Mouse (Mus musculus) CD8-positive naive resting alpha-beta T cell, adult 57 days (primary cell): Measurements from ENCODE around the gene Vmn1r224. TPM values are rescaled to one million over a fixed set of nuclear protein-coding genes. Genes with fewer than 3 reads are reported as not detected.

Source experiments
- total RNA-seq: library from RNA; stranded (reverse); gene quantifications from one replicate; pipeline ENCODE4 v1.2.4, GENCODE M21; 2023

Gene Vmn1r224
- total RNA-seq = not detected

GRCm38 (mm10) chr17:20413846-20414245, at the start of gene Vmn1r224:
Vmn1r224 (plus strand) TSS chr17:20414146.

Other genes starting within 250 kb of the Vmn1r224 start
- gene Fpr-rs6, start 231.0 kb upstream of the Vmn1r224 start, total RNA-seq = not detected
- not detected for gene Vmn2r105, start 179.1 kb upstream of the Vmn1r224 start, total RNA-seq
- not detected for gene Vmn2r106, start 128.6 kb upstream of the Vmn1r224 start, total RNA-seq
- not detected for gene Vmn2r107, start 68.9 kb upstream of the Vmn1r224 start, total RNA-seq
- 0.06 TPM for gene Vmn2r108, start 67.2 kb downstream of the Vmn1r224 start, total RNA-seq
- not detected for gene Vmn1r225, start 84.0 kb downstream of the Vmn1r224 start, total RNA-seq
- gene Vmn2r109, start 150.6 kb downstream of the Vmn1r224 start, total RNA-seq = not detected
- not detected for gene Vmn2r110, start 182.3 kb downstream of the Vmn1r224 start, total RNA-seq
- gene Fpr-rs3, start 210.7 kb downstream of the Vmn1r224 start, total RNA-seq = not detected